Mouse (Mus musculus): Measurements from ENCODE around the gene Camk2d.

Camk2d gene

DNA sequence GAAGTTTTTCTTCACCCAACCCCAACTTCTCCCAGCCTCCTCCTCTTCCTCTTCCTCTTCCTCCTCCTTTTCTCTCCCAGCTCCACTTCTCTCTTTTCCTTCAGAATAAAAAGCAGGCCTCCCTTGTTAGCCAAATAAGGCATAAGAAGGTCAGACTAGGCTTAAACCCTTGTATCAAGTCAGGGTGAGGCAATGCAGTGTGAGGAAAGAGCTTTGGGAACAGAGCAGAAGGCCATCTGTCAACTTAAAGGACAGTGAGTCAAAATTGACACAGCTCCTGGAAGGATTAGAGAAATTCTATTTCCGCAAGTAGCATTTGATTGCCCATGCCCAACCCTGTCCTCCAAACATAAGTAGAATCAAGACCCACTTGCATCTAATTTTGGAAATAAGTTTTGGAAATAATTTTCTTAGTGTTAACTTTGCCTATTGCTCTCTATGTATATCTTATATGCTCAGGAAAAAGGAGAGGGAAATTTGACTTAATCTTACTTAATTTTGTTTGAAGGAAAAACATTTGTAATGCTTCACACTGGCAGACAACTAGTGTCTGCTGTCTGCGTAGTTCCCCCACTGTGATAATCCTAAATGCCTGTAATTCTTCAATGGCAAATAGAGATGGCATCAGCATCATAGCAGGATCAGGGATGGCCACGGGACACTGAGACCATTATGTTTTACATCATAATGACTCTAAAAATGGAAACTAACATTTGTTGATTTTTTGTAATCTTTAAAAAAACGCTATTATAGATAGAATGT is 16.8 kb downstream of the Camk2d start:
- no peak for DNase-seq (ENCODE audit: low read depth in 1 of 2, low spot score in 2 of 2)

DNA sequence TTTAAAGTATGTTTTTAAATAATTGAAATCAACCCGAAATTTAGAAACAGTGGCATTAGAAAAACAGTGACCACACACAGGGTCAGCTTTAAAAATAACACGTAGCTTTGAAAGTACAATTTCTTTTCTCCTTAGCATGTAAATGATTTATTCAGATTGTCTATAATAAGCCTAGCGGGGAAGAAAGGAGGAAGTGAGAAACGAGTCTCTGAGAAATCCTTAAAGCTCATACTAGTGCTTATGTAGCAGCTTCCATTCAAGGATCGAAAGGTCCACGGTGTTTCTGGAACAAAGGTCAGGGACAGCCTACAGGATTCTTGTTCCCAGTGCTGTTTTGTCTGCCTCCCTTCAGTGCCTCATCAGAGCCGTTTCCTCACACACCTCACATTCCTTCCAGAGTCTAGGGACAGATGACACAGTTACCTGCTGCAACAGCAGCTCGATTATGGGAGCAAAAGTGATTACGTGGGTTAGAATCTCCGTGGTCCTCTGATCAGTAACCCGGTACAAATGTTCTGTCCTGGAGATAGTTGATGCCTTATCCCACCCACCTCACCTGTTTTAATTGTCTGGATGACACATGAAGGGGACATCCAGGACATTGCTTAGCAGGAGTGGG is 17.5 kb downstream of the Camk2d start:
- no peak for DNase-seq (ENCODE audit: low read depth in 1 of 2, low spot score in 2 of 2)

DNA sequence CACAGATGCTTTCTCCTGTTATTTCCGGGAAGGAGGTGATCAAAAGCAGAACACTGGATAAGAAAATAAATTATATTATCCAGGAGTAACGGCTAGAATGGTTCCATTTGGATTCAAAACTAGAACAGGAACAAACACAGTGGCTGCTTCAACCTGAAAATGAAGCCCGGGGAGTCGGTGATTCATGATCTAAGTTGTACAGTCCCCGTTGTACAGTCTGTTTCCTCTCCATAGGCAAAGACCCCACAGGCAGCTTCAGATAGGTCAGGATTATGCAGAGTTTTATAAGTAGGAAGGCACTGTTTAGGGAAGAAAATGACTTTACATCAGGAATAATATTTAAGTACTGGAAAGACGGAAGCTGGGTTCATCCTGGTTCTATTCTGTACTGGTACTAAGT is 19.2 kb downstream of the Camk2d start:
- DNase-seq (ENCODE audit: low read depth in 1 of 2, low spot score in 2 of 2) = no peak

DNA sequence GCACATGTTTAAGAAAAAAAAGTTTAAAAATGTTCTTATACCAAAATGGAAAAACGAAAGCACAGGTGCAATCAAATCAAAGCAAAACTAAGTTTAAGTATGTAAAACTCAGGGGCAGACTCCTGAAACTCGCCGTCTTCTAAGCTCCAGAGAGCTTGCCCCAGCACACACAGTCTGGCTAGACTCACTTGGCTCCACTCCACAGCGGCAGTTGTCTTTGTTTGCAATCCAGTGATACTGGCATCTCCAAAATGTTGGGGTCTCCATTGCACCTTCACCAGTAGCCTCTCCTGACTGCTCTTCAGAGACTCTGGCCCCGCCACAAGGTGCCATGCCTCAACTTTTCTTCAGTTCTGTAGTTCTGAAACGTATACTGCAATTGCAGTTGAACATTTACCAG is 24.1 kb downstream of the Camk2d start:
- DNase-seq (ENCODE audit: low read depth in 1 of 2, low spot score in 2 of 2) = no peak

DNA sequence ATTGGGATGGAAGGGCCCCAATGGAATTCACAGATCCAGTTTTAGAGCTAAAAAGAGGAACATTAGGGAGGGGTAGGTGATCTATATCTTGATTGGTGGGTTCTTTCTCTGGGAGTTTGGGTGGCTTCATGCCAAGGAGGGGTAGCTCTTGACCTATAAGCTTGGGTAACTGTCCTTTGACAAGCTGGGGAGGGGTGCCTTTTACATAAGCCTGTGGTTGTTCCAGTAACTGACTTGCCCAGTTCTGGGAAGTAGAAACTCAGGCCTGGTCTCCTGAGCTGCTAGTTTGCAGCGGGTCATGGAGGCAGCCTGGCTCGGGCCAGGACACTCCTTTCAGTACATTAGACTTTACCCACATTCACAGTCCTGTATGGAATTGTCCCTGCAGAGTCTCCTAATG is 26.4 kb downstream of the Camk2d start:
- DNase-seq (ENCODE audit: low read depth in 1 of 2, low spot score in 2 of 2) = no peak

DNA sequence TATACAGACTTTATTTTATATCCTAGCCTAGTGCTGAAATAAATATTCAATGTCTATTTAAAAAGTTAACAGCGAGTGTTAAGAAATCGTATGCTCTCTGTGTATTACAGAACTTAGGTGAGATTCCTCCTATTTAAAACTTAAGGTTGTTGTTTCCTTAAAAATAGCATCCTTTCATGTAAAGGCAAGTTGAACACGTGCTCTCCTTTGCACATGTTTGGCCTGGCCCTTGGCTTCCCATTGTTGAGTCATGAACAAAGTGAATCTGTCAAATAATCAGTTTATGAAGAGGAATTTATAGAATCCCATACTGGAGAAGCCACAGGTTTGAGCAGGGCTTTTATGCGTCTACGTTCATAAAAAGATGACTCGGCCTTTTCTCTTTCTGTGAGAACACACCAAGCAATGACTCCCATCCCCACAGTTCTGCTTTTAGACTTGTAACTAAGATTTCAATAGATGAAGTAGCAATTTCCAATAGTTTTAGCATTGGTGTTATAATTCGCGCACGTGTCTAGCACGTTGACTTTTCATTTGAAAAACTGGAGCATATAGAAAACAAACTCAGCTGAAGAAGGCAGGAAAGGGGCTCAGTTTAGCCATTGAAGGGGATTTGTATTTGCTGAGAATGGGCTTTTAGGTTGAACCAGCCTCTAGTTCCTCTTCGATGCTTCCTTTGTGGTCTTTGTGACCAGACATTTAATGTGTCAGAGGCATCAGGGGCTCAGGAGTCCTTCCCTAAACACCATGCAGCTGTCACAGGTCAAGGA is 29.1 kb downstream of the Camk2d start:
- DNase-seq (ENCODE audit: low read depth in 1 of 2, low spot score in 2 of 2) = no peak

DNA sequence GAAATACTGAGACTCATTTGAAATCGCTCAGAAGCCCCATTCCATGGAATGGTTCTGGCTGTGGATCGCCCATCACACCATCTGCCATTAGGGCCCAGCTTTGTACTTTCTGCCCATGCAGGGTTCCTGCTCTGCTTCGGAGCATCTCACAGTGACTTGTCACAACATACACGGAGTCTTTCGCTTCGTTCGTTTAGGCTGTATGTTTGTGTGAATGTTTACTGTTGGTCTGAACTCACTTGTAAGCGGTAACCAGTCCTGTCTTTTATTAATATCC is 29.6 kb downstream of the Camk2d start:
- no peak for DNase-seq (ENCODE audit: low read depth in 1 of 2, low spot score in 2 of 2)

DNA sequence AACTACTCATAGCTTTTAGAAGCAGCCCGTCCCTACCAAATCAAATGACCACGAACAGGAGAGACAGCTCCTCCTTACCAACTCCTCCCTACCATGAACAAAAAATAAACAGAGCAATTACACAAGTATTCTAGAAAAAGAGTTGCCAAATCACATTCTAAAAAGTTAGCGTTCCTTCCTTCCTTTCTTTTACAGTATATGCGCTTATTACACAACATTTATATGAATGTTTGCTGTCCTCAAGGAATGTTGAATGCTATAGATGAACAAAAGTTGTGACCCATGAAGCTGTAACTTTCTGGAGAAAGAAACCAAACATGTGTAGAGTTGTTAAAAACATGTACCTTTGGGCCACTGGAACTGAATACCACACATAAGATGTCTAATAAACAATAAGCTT is 31.9 kb downstream of the Camk2d start:
- no peak for DNase-seq (ENCODE audit: low read depth in 1 of 2, low spot score in 2 of 2)

- no peak for DNase-seq (ENCODE audit: low read depth in 1 of 2, low spot score in 2 of 2)
Observed at GRCm38 (mm10) chr3:126628380-126628779, 32.3 kb downstream of the Camk2d start.

DNA sequence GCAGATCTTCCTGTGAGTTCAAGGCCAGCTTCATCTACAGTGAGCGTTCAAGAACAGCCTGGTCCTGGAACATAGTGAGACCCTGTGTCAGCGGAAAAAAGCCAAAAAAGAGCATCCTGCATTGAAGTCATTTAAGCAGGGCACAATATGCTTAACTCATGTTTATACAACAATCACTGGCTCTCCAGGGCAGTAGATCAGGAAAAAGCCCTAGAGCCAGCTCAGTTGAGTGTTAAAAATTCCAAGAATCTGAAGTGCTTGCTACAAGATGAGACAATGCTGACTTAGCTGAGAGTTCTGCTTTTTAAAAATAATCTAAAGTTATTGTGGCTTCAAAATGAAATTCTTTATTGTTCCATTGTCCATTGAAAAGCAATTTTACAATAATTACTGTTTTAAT is 32.9 kb downstream of the Camk2d start:
- DNase-seq (ENCODE audit: low read depth in 1 of 2, low spot score in 2 of 2) = no peak

DNA sequence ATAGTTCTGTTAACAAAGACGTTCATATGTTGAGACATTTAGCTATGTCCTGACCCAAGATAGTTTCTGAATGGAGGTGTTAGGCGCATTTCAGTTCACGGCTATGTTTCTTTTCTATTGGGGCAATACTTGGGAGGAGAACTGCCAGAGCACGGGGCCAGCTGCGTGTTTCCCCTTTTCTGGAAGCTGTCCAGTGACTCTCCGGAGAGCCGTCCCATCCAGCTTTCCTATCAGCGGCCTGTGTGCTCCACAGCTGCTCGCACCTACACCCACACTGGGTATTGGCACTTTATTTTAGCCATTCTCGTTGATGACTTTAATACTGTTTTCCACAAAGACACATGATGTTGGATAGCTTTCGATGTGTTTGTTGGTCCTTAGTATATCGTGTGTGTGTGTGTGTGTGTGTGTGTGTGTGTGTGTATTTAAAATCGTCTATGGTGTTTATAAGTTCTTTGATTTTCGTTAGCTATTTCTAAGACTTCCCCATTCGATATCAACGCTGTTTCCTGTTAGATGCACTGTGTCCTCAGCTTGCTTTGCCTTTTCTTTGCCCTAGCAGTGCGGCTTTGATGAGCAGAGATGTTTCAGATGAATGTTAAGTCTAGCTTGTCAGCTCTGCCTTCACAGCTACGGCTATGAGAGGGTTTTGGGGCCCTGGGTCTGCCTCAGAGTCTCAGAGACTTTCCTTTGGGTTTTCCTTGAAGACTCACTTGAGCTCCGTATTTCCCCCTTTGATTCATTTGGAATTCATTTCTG is 34.2 kb downstream of the Camk2d start:
- DNase-seq (ENCODE audit: low read depth in 1 of 2, low spot score in 2 of 2) = no peak

GRCm38 (mm10) chr3:126631583-126631982 is 35.5 kb downstream of the Camk2d start:
- no peak for DNase-seq (ENCODE audit: low read depth in 1 of 2, low spot score in 2 of 2)

DNA sequence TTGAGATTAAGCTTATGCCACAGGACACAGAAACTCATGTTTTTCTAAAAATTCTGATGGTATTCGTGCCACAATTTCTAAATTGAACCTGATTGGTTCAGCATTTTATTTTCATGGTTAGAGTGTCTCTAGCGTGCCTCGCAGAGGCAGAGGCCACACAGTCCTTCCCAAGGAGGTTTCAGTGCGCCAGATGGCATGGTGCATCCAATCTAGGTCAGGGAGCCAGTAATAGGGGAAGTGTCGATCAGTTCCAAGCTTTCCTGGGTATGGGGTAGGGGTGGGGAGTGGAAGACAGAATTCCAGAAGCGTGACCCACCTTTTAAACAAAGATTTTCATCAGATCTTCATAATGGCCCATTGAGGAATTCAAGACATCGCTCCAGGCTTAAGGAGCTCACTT is 36.5 kb downstream of the Camk2d start:
- DNase-seq (ENCODE audit: low read depth in 1 of 2, low spot score in 2 of 2) = no peak

DNA sequence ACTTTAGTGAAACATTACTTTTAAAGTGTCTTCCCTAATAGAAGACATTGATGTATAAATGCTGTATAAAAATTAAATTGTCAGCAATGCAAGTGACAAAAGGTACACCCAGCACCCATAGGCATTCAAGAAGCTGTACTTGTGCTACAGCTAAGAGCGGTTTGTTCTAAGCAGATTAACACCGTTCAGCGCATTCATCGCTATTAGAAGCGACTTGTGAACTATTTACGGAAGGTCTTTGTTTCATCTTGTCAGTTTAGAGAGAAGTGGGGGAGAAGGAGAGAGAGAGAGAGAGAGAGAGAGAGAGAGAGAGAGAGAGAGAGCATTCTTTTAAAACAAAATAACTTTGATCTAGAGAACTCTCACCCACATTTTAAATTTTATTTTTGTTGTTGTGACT is 38.1 kb downstream of the Camk2d start:
- no peak for DNase-seq (ENCODE audit: low read depth in 1 of 2, low spot score in 2 of 2)

GRCm38 (mm10) chr3:126638259-126638658 is 42.2 kb downstream of the Camk2d start:
- DNase-seq (ENCODE audit: low read depth in 1 of 2, low spot score in 2 of 2) = no peak

DNA sequence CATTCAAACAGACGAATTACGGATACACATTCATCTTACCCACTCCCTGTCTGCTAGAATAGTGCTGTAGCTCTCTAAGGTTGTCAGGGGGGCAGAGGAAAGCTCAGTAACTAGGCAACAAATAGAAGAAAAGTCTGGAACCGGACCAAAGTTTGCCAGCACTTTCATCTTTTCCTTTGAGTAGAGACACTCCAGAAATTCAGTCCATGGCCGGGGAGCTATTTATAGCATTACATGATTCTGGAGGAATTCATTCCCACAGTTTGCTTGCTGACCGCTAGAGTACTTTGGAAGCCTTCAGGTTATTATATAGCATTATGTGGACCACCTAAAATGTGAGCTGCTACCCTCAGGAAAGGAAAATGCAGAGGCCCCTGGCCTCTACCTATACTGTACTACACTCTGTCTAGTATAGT is 43.0 kb downstream of the Camk2d start:
- DNase-seq (ENCODE audit: low read depth in 1 of 2, low spot score in 2 of 2) = no peak

- no peak for DNase-seq (ENCODE audit: low read depth in 1 of 2, low spot score in 2 of 2)
Observed at GRCm38 (mm10) chr3:126640443-126641251, 44.5 kb downstream of the Camk2d start.

- DNase-seq (ENCODE audit: low read depth in 1 of 2, low spot score in 2 of 2) = no peak
Observed at GRCm38 (mm10) chr3:126641451-126641850, 45.3 kb downstream of the Camk2d start.

GRCm38 (mm10) chr3:126643071-126644010 is 47.2 kb downstream of the Camk2d start:
- no peak for DNase-seq (ENCODE audit: low read depth in 1 of 2, low spot score in 2 of 2)

DNA sequence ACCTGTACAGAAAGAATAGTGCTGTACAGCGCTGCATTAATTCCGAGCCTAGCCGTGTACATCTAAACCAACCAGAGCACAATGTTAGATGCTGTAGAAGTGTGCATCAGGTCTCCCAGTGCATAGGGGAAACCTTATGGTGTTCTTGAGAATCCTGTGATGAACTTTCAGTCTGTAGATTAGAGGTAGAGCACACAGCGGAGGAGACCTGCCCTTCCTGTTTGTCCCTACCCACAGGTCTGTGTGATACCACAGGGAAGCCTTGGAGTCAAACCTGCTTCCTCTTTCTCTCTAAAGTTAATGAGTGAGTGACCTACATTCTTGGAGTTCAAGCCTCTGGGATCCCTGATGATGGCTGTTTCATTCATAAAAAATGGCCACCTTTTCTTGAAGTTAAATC is 54.2 kb downstream of the Camk2d start:
- DNase-seq (ENCODE audit: low read depth in 1 of 2, low spot score in 2 of 2) = no peak

Measured in monocyte, adult 2 months (primary cell).